Mouse (Mus musculus) lung, embryonic 16.5 days (tissue): Measurements from ENCODE around the gene Rhot1. TPM values are rescaled to one million over a fixed set of nuclear protein-coding genes. Genes with fewer than 3 reads are reported as not detected.
A peak's percentile ranks its signal among the peaks of the same experiment; 100 is the strongest.

Source experiments
- ATAC-seq: fragments of 200-750 bp; cut with Nextera tagmentation; 2 replicates; pipeline ENCODE4 v1.8.0; 2017; ENCODE audit warnings: low read depth, mild to moderate bottlenecking, moderate library complexity
- H3K27ac ChIP-seq: fragments of 300-500 bp; sonication (generic); 2 replicates; pipeline ENCODE4 v1.5.1; 2014; ENCODE audit warnings: mild to moderate bottlenecking, control low read depth, low read length
- H3K27me3 ChIP-seq: fragments of 300-500 bp; sonication (generic); 2 replicates; pipeline ENCODE4 v1.6.1; 2014; ENCODE audit warnings: low read depth, low read length, mixed read lengths; ENCODE audit not compliant: control insufficient read depth, insufficient read depth
- H3K36me3 ChIP-seq: fragments of 300-500 bp; sonication (generic); 2 replicates; pipeline ENCODE4 v1.6.1; 2014; ENCODE audit warnings: low read length; ENCODE audit not compliant: control insufficient read depth, insufficient read depth
- H3K4me1 ChIP-seq: fragments of 300-500 bp; sonication (generic); replicated peaks from 2 replicates; pipeline ENCODE4 v1.6.1; 2014; ENCODE audit warnings: low read length, mixed read lengths; ENCODE audit not compliant: control insufficient read depth, insufficient read depth
- H3K4me2 ChIP-seq: fragments of 300-500 bp; sonication (generic); 2 replicates; pipeline ENCODE4 v1.6.1; 2014; ENCODE audit warnings: low read depth, low read length, control low read depth
- H3K4me3 ChIP-seq: fragments of 300-500 bp; sonication (generic); 2 replicates; pipeline ENCODE4 v1.5.1; 2014; ENCODE audit warnings: mild to moderate bottlenecking, low read length, control low read depth
- H3K9ac ChIP-seq: fragments of 300-500 bp; sonication (generic); 2 replicates; pipeline ENCODE4 v1.6.1; 2014; ENCODE audit warnings: low read length, control low read depth
- H3K9me3 ChIP-seq: fragments of 300-500 bp; sonication (generic); 2 replicates; pipeline ENCODE4 v1.6.1; 2016; ENCODE audit warnings: low read length; ENCODE audit not compliant: control insufficient read depth
- WGBS: fragments of 180-500 bp; shearing (Covaris S2); extraction: QIAGEN DNeasy Blood & Tissue Kit; methylation state at CpG from one replicate; pipeline ENCODE4 v1.1.7; 2014; 5-methylcytosine and 5-hydroxymethylcytosine counted together
- polyA plus RNA-seq: library from polyadenylated mRNA; unstranded; fragments of >200 nt; fragmentation: Nextera tagmentation; extraction: Ambion mirVana; gene quantifications from 2 replicates; pipeline ENCODE4 v1.2.1, GENCODE M21; 2015

Rhot1 gene
- polyA plus RNA-seq, 1 experiment from 2014 or later = 48.5 TPM

DNA sequence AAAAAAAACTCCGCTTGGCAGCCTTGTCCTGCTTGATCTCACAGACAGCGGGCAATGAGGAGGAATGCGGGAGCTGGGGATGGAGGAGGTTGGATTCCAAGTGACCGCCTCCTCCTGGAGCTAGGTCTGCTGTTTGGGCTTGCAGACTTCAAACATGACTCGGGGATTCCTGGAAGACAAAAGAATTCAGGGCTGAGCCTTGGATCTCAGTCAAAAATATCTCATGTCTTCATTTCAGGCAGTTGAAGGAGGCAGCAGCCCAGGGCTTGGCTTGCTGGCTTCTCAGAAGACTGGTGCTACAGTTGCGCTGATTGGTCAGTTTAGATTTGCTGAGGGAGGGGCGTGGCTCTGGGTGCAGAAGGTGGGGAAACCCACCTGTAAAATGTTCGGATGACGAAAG is 86.2 kb downstream of the Rhot1 start:
- Histone ChIP-seq H3K4me2 (no peak overlapping the region), H3K27ac (no peak overlapping the region), H3K4me1 (peaks cover 13% of the 10 kb centered on the region), H3K36me3 (no peaks in the 10 kb centered on the region), H3K27me3 (peaks cover 20% of the 10 kb centered on the region), H3K9ac (no peak overlapping the region), H3K4me3 (no peak overlapping the region), H3K9me3 (no peaks in the 10 kb centered on the region)
- WGBS = 13% methylated on average over 9 of the region's 9 CpGs
- peak; percentile 31; the same call in 1 of the 2 replicates for ATAC-seq

- no peak overlapping the region for H3K4me3 ChIP-seq
Measured at GRCm38 (mm10) chr11:80295785-80296184, 87.0 kb downstream of the Rhot1 start.

DNA sequence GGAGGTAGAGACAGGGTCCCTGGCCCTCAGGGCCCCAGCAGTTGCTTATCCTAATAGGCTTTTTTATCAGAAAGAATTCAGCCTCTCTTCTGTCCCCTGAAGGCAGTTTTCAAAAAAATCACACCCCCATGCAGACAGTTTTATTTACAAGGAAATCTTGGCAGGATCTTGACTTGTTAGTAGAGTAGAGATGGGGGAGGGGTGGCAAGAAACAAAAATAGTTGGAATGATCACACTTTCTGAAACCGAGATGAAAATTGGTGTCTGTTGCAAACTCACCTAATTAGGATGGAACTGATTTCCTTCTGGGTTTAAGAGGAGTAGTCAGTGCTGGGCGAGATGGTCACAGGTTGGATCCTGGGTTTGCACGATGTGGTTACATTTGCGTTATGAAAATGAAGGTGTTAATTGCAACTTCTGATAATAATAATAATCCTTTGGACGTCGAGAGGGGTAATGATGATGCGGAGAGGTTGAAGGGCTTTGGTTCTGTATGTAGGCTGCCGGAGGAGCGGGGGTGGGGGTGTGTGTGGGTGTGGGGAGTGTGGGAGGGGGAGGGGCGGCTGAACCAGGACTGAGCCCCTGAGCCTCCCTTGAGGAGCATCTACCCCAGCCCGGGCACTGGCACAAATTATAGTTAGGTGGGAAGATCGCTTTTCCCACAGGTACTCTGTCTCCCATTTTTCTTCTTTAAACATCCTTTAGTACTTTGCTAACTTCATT is 90.9 kb downstream of the Rhot1 start:
- peaks cover 42% of the 10 kb centered on the region for H3K27me3 ChIP-seq
- H3K4me3 ChIP-seq = no peak overlapping the region
- H3K36me3 ChIP-seq = no peaks in the 10 kb centered on the region
- 6% methylated on average over 12 of the region's 12 CpGs for WGBS
- no peak overlapping the region for H3K9ac ChIP-seq
- H3K4me2 ChIP-seq = peak overlapping the region; percentile 100
- no peak overlapping the region for H3K27ac ChIP-seq
- no peak for ATAC-seq
- H3K4me1 ChIP-seq = peaks cover 31% of the 10 kb centered on the region
- H3K9me3 ChIP-seq = no peaks in the 10 kb centered on the region

More at GRCm38 (mm10) chr11:80295785-80296184, 87.0 kb downstream of the Rhot1 start:
- no peak for ATAC-seq
- Histone ChIP-seq H3K27me3 (peaks cover 26% of the 10 kb centered on the region), H3K36me3 (no peaks in the 10 kb centered on the region), H3K4me2 (no peak overlapping the region), H3K27ac (no peak overlapping the region), H3K9ac (no peak overlapping the region), H3K9me3 (no peaks in the 10 kb centered on the region), H3K4me1 (peaks cover 18% of the 10 kb centered on the region)
- 15% methylated on average over 14 of the region's 14 CpGs for WGBS

DNA sequence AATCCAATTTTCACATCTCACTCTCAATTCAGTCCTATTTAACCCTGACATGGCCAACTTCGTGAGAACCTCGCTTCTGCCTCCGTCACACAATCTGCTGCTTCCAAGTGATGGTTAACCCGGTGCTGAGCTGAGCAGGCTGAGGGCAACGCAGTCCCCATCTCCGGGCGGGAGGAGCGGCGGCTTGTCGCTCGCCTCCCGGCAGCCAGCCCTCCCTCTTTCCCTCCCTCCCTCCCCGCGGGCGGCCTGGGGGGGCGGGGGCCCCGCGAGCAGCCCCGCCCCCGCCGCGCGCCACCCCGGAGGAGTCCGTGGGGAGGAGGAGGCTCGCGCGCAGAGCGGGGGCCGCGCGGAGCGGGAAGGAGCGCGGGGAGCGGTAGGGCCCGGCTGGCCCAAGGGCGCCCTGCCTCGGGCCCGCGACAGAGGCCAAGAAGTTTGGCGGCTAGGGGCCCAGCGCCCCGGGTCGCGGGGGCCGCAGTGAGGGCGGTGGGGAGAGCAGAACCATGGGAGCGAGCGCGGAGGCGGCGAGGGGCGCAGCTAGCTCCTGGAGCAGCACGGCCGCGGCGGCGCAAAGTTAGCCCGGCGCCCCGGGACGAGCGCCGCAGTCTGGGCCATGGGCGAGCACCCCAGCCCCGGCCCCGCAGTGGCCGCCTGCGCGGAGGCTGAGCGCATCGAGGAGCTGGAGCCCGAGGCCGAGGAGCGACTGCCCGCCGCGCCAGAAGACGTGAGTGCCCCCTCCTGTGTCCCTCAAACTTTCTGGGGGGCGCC is 91.9 kb downstream of the Rhot1 start, which contains the start of gene Rhbdl3:
TSS of gene Rhbdl3 (plus strand) at position 362 of the 765 bp plus-strand sequence.
- under 1% methylated on average over 50 of the region's 81 CpGs for WGBS

DNA sequence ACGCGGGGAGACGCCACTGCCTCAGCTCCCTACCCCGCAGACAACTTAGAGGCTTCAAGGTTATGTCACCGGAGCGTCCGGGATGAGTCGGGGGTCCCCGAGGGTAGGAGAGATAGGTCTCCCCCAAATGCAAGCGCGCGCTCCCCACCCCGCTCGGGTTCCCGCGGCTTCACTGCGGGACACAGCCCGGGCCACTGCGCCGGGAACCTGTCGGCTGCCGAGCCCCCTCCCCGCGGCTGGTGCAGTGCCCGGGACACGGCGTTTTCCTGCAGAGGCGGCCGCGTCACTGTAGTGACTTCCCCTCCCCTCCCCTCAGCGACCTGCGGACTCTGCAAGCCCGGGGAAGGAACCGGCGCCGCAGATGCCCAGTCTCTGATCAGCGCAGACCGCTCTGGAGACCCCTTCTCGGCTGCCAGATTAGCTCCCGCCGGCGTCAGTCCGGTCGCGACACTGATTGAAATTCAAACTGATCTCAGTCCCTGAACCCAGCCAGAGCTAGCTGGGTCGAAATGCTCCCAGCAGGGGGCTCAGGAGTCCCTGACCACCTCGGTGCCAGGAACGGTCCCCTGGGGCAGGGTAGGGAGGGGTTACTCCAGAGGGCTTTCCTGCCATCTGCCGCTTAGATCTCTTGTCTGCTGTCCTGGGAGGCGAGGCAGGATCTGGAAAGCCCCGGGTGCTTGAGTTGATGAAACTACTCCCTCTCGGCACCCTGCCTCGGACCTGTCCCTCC is 92.7 kb downstream of the Rhot1 start:
- peaks cover 26% of the 10 kb centered on the region for H3K4me1 ChIP-seq
- peak overlapping the region; percentile 100 for H3K4me2 ChIP-seq
- H3K27me3 ChIP-seq = peaks cover 33% of the 10 kb centered on the region
- ATAC-seq = peak; percentile 57
- H3K4me3 ChIP-seq = peak overlapping the region; percentile 69
- no peak overlapping the region for H3K27ac ChIP-seq
- peak overlapping the region; percentile 70 for H3K9ac ChIP-seq
- WGBS = under 1% methylated on average over 53 of the region's 53 CpGs
- H3K9me3 ChIP-seq = no peaks in the 10 kb centered on the region
- no peaks in the 10 kb centered on the region for H3K36me3 ChIP-seq

More for the DNA sequence above, 91.9 kb downstream of the Rhot1 start, which contains the start of gene Rhbdl3:
- H3K36me3 ChIP-seq = no peaks in the 10 kb centered on the region
- no peaks in the 10 kb centered on the region for H3K9me3 ChIP-seq
- H3K4me3 ChIP-seq = peak within 1 kb of the TSS; percentile 69
- peak within 1 kb of the TSS; percentile 70 for H3K9ac ChIP-seq
- peak; percentile 75 for ATAC-seq
- H3K4me1 ChIP-seq = peaks cover 26% of the 10 kb centered on the region
- peak within 1 kb of the TSS; percentile 100 for H3K4me2 ChIP-seq
- H3K27me3 ChIP-seq = peaks cover 37% of the 10 kb centered on the region
- no peak within 1 kb of the TSS for H3K27ac ChIP-seq

- WGBS = under 1% methylated on average over 9 of the region's 9 CpGs
- Histone ChIP-seq H3K9ac (no peak overlapping the region), H3K36me3 (no peaks in the 10 kb centered on the region), H3K27ac (no peak overlapping the region), H3K9me3 (no peaks in the 10 kb centered on the region), H3K4me3 (peak overlapping the region; percentile 69), H3K4me2 (peak overlapping the region; percentile 100), H3K4me1 (peaks cover 26% of the 10 kb centered on the region), H3K27me3 (peaks cover 33% of the 10 kb centered on the region)
- 0 out of 2 replicates have a peak, but pooled peaks have one; percentile 6 for ATAC-seq
Measured at GRCm38 (mm10) chr11:80302046-80302390, 93.2 kb downstream of the Rhot1 start.

DNA sequence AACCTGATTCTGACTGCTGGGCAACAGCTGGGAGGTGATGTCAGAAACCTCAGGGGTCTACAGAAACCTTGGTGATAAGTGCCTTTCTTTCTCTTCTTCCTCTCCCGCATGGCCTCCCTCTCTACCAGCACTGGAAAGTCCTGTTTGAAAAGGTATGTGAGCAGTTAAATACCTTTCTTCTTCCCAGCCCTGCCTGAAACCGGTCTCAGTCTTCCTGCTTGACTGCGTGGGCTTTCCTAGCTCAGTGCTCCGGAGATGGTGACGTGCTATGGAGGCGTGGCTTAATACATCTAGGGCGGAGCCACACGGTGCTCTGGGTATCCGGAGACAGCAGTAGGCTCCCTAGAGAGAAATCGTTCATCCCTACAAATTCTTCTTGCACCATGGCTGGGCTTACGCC is 93.7 kb downstream of the Rhot1 start:
- Histone ChIP-seq H3K36me3 (no peaks in the 10 kb centered on the region), H3K4me1 (peaks cover 26% of the 10 kb centered on the region), H3K27me3 (peaks cover 33% of the 10 kb centered on the region), H3K4me3 (peak overlapping the region; percentile 69), H3K27ac (no peak overlapping the region), H3K4me2 (peak overlapping the region; percentile 100), H3K9me3 (no peaks in the 10 kb centered on the region), H3K9ac (no peak overlapping the region)
- peak; percentile 65; the same call in 1 of the 2 replicates for ATAC-seq
- 3% methylated on average over 11 of the region's 11 CpGs for WGBS

GRCm38 (mm10) chr11:80303746-80304145 is 94.9 kb downstream of the Rhot1 start:
- Histone ChIP-seq H3K4me3 (no peak overlapping the region), H3K9me3 (no peaks in the 10 kb centered on the region), H3K36me3 (no peaks in the 10 kb centered on the region), H3K4me2 (no peak overlapping the region), H3K9ac (no peak overlapping the region), H3K27ac (no peak overlapping the region), H3K4me1 (peaks cover 26% of the 10 kb centered on the region), H3K27me3 (peaks cover 33% of the 10 kb centered on the region)
- 87% methylated on average over 3 of the region's 3 CpGs for WGBS
- ATAC-seq = no peak

DNA sequence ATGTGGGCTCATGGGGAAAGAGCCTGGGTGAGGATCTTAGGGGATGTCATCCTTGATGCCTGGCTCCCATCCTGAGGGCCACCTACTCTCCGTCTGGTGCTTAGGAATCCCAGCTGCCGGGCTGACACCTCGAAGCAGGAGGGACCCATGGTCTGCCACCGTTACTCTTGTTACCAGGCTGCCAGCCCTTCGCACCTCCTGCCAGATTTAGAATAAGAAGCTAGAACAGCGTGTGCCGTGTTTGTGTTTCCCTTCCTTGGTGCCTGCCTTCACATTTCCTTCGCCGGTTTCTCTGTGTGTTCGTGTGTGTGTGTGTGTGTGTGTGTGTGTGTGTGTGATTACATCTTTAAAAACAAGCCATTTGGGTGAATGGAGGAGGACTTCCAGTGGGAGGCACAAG is 96.0 kb downstream of the Rhot1 start:
- H3K9ac ChIP-seq = no peak overlapping the region
- no peak overlapping the region for H3K27ac ChIP-seq

More for the DNA sequence above, 96.0 kb downstream of the Rhot1 start:
- Histone ChIP-seq H3K9me3 (no peaks in the 10 kb centered on the region), H3K4me2 (no peak overlapping the region), H3K27me3 (peaks cover 23% of the 10 kb centered on the region), H3K4me3 (no peak overlapping the region), H3K4me1 (peaks cover 20% of the 10 kb centered on the region), H3K36me3 (no peaks in the 10 kb centered on the region)
- no peak for ATAC-seq
- WGBS = 77% methylated on average over 10 of the region's 10 CpGs
